ENCODE assay signal across 19 mouse cellular contexts in genomic region chr12:56690366-56690765, GRCm38 (mm10). TPM values are rescaled to one million over a fixed set of nuclear protein-coding genes. Genes with fewer than 3 reads are reported as not detected.
DNase-seq lines count a peak whose midpoint lies in the region; ATAC-seq and TF ChIP-seq lines count a peak whose summit lies in the region.
"Had no signal": no experiment of that assay in that cellular context is flagged by ENCODE, and none has a peak within 500 bp of the region (broad histone marks: within the 10 kb centered on the region; RNA-seq: fewer than 3 reads in every experiment).

No protein-coding gene starts in this region.

- H3K4me1 ChIP-seq in liver, embryonic 11.5 days (replicated peaks; ENCODE audit: control insufficient read depth, insufficient read depth, low read length) = no peaks in the 10 kb centered on the region
- peaks cover 12% of the 10 kb centered on the region; the same call in 1 of the 2 replicates for H3K4me1 ChIP-seq in liver, postnatal 0 days (ENCODE audit: insufficient read depth)
- H3K4me1 ChIP-seq in embryonic facial prominence, embryonic 13.5 days = peaks cover 23% of the 10 kb centered on the region
- peaks cover 28% of the 10 kb centered on the region for H3K4me1 ChIP-seq in limb, embryonic 15.5 days

- no peak overlapping the region for H3K9ac ChIP-seq in liver, embryonic 11.5 days (ENCODE audit: low read depth, low read length)
- H3K9ac ChIP-seq in liver, postnatal 0 days (replicated peaks) = no peak overlapping the region
- peak overlapping the region; percentile 52 for H3K9ac ChIP-seq in embryonic facial prominence, embryonic 13.5 days
- no peak overlapping the region for H3K9ac ChIP-seq in limb, embryonic 15.5 days
- H3K9ac ChIP-seq: hindbrain, embryonic 15.5 days; midbrain, embryonic 12.5 days had no signal

- TF ChIP-seq CTCF in liver, postnatal 0 days (IDR thresholded peaks at IDR 0.05; ENCODE audit: low read depth) = no peak

- no peak overlapping the region for H3K4me3 ChIP-seq in liver, embryonic 11.5 days (ENCODE audit: low read depth, low read length)
- H3K4me3 ChIP-seq in liver, postnatal 0 days (ENCODE audit: low read depth, low read length) = no peak overlapping the region
- H3K4me3 ChIP-seq in embryonic facial prominence, embryonic 13.5 days = peak overlapping the region; percentile 49
- H3K4me3 ChIP-seq in limb, embryonic 15.5 days = peak overlapping the region; percentile 4
- H3K4me3 ChIP-seq: hindbrain, embryonic 15.5 days; left cerebral cortex, adult 2 months; midbrain, embryonic 12.5 days had no signal

- no peaks in the 10 kb centered on the region for H3K36me3 ChIP-seq in liver, embryonic 11.5 days (ENCODE audit: control insufficient read depth, insufficient read depth, low read length)
- H3K36me3 ChIP-seq in liver, postnatal 0 days (replicated peaks; ENCODE audit: insufficient read depth, low read length) = no peaks in the 10 kb centered on the region
- H3K36me3 ChIP-seq in embryonic facial prominence, embryonic 13.5 days = no peaks in the 10 kb centered on the region
- H3K36me3 ChIP-seq in limb, embryonic 15.5 days = no peaks in the 10 kb centered on the region
- H3K36me3 ChIP-seq: hindbrain, embryonic 15.5 days; midbrain, embryonic 12.5 days had no signal

- ATAC-seq in liver, embryonic 11.5 days (replicated peaks; ENCODE audit: low FRiP score) = no peak
- no peak for ATAC-seq in liver, postnatal 0 days
- ATAC-seq in embryonic facial prominence, embryonic 13.5 days (ENCODE audit: insufficient number of reproducible peaks, insufficient read depth, low FRiP score, low TSS enrichment, low read depth) = no peak
- ATAC-seq in limb, embryonic 15.5 days (ENCODE audit: insufficient number of reproducible peaks, low FRiP score, low TSS enrichment, low read depth) = no peak

- H3K27me3 ChIP-seq in liver, embryonic 11.5 days (replicated peaks; ENCODE audit: control insufficient read depth, insufficient read depth, low read length) = peaks cover 97% of the 10 kb centered on the region
- peaks cover 100% of the 10 kb centered on the region for H3K27me3 ChIP-seq in liver, postnatal 0 days (ENCODE audit: insufficient read depth, low read length)
- H3K27me3 ChIP-seq in embryonic facial prominence, embryonic 13.5 days = peaks cover 98% of the 10 kb centered on the region
- peaks cover 93% of the 10 kb centered on the region for H3K27me3 ChIP-seq in limb, embryonic 15.5 days

- H3K4me2 ChIP-seq in liver, embryonic 11.5 days = no peak overlapping the region
- no peak overlapping the region for H3K4me2 ChIP-seq in liver, postnatal 0 days (ENCODE audit: low read depth, low read length)
- H3K4me2 ChIP-seq in embryonic facial prominence, embryonic 13.5 days = peak overlapping the region; percentile 63
- H3K4me2 ChIP-seq in limb, embryonic 15.5 days = 0 out of 2 replicates have a peak overlapping the region, but pooled peaks have one; percentile 10
- H3K4me2 ChIP-seq: hindbrain, embryonic 15.5 days; midbrain, embryonic 12.5 days had no signal

- no peak overlapping the region for H3K27ac ChIP-seq in liver, embryonic 11.5 days (ENCODE audit: low read depth, low read length)
- no peak overlapping the region for H3K27ac ChIP-seq in liver, postnatal 0 days (ENCODE audit: low read depth)
- H3K27ac ChIP-seq in embryonic facial prominence, embryonic 13.5 days = peak overlapping the region; percentile 85
- H3K27ac ChIP-seq in limb, embryonic 15.5 days = no peak overlapping the region
- H3K27ac ChIP-seq: hindbrain, embryonic 15.5 days; left cerebral cortex, adult 2 months; midbrain, embryonic 12.5 days had no signal

- no peaks in the 10 kb centered on the region for H3K9me3 ChIP-seq in liver, embryonic 11.5 days (ENCODE audit: control insufficient read depth, low read length)
- no peaks in the 10 kb centered on the region for H3K9me3 ChIP-seq in liver, postnatal 0 days (ENCODE audit: low read length)
- H3K9me3 ChIP-seq in embryonic facial prominence, embryonic 13.5 days = no peaks in the 10 kb centered on the region
- H3K9me3 ChIP-seq in limb, embryonic 15.5 days = no peaks in the 10 kb centered on the region
- H3K9me3 ChIP-seq: hindbrain, embryonic 15.5 days; midbrain, embryonic 12.5 days had no signal

- 4% methylated on average over 16 of the region's 16 CpGs for WGBS in liver, embryonic 11.5 days
- 4% methylated on average over 16 of the region's 16 CpGs for WGBS in liver, postnatal 0 days (ENCODE audit: insufficient replicate concordance)
- 4% methylated on average over 16 of the region's 16 CpGs for WGBS in embryonic facial prominence, embryonic 13.5 days
- WGBS in limb, embryonic 15.5 days = 7% methylated on average over 16 of the region's 16 CpGs

- no peak for TF ChIP-seq EP300 in liver, postnatal 0 days (IDR thresholded peaks at IDR 0.05; ENCODE audit: low read depth)

- peak; percentile 49 for DNase-seq in embryo, embryonic 10.5 days (ENCODE audit: low spot score)
- no peak for DNase-seq in embryo, embryonic 9.5 days (ENCODE audit: extremely low spot score)
- DNase-seq in liver, embryonic 11.5 days (ENCODE audit: low spot score) = peak; percentile 42
- DNase-seq in liver, postnatal 0 days = no peak
- DNase-seq in layer of hippocampus, postnatal 36 days = no peak
- no peak for DNase-seq in thymus, postnatal 4 days
- DNase-seq: adrenal gland, adult 2 months; heart, postnatal 10 days; kidney, postnatal 14 days; right cerebral cortex, postnatal 4 days; thymus, postnatal 36 days had no signal

RNA-seq across cellular contexts. Expression of gene Pax9, which starts 1.2 kb away (rescaled TPM):
- polyA plus RNA-seq in liver, embryonic 11.5 days (2014; fragmentation: Nextera tagmentation; extraction: Ambion mirVana) = 0.60 and 0.61 TPM in 2 replicates
- 0.11 and 0.13 TPM in 2 replicates for polyA plus RNA-seq in liver, postnatal 0 days (2015; fragmentation: Nextera tagmentation; extraction: Ambion mirVana)
- polyA plus RNA-seq in embryonic facial prominence, embryonic 13.5 days (2015; fragmentation: Nextera tagmentation; extraction: Ambion mirVana) = 13.5 and 17.7 TPM in 2 replicates
- polyA plus RNA-seq in limb, embryonic 15.5 days (2015; fragmentation: Nextera tagmentation; extraction: Ambion mirVana) = 3.4 and 4.3 TPM in 2 replicates
- total RNA-seq in layer of hippocampus, postnatal 36 days (2021) = not detected
- total RNA-seq: adrenal gland, adult 2 months; layer of hippocampus, adult 8-10 months; left cerebral cortex, adult 2 months had no signal
- polyA plus RNA-seq: adrenal gland, adult 2 months; forebrain, embryonic 14.5 days; hindbrain, embryonic 15.5 days; kidney, adult 2 months had no signal

Comparison
In these comparisons a context has a peak if more than half of its experiments do, and no peak if none do; other contexts are left out.
1. DNase-seq: peak in embryo, embryonic 10.5 days (single experiment) and liver, embryonic 11.5 days (single experiment); none in embryo, embryonic 9.5 days (single experiment), liver, postnatal 0 days (single experiment), layer of hippocampus, postnatal 36 days (0 of 2) and thymus, postnatal 4 days (single experiment).
2. H3K4me2 ChIP-seq: peak in embryonic facial prominence, embryonic 13.5 days (single experiment) and limb, embryonic 15.5 days (single experiment); none in liver, embryonic 11.5 days (single experiment) and liver, postnatal 0 days (single experiment).
3. H3K4me3 ChIP-seq: peak in embryonic facial prominence, embryonic 13.5 days (single experiment) and limb, embryonic 15.5 days (single experiment); none in liver, embryonic 11.5 days (single experiment) and liver, postnatal 0 days (single experiment).